Mouse (Mus musculus) midbrain, embryonic 13.5 days (tissue): ENCODE data around the gene Gm28047. TPM values are rescaled to one million over a fixed set of nuclear protein-coding genes. Genes with fewer than 3 reads are reported as not detected.

Experiments used
- ATAC-seq: fragments of 200-750 bp; cut with Nextera tagmentation; 2 replicates; pipeline ENCODE4 v1.8.0; 2017; ENCODE audit warnings: mild to moderate bottlenecking, moderate TSS enrichment, moderate library complexity
- H3K27ac ChIP-seq: fragments of 300-500 bp; sonication (generic); 2 replicates; pipeline ENCODE4 v1.5.1; 2015; ENCODE audit warnings: inconsistent platforms, mild to moderate bottlenecking, moderate library complexity
- H3K27me3 ChIP-seq: fragments of 300-500 bp; sonication (generic); 2 replicates; pipeline ENCODE4 v1.6.1; 2015; ENCODE audit warnings: mild to moderate bottlenecking, inconsistent platforms
- H3K36me3 ChIP-seq: fragments of 300-500 bp; sonication (generic); 2 replicates; pipeline ENCODE4 v1.6.1; 2015; ENCODE audit warnings: mild to moderate bottlenecking, inconsistent platforms
- H3K4me1 ChIP-seq: fragments of 300-500 bp; sonication (generic); replicated peaks from 2 replicates; pipeline ENCODE4 v1.6.1; 2015; ENCODE audit warnings: inconsistent platforms
- H3K4me2 ChIP-seq: fragments of 300-500 bp; sonication (generic); replicated peaks from 2 replicates; pipeline ENCODE4 v1.6.1; 2015; ENCODE audit warnings: moderate library complexity, mild to moderate bottlenecking, inconsistent platforms
- H3K4me3 ChIP-seq: fragments of 300-500 bp; sonication (generic); replicated peaks from 2 replicates; pipeline ENCODE4 v1.5.1; 2015; ENCODE audit warnings: mild to moderate bottlenecking, inconsistent platforms
- H3K9ac ChIP-seq: fragments of 300-500 bp; sonication (generic); replicated peaks from 2 replicates; pipeline ENCODE4 v1.6.1; 2015; ENCODE audit warnings: mild to moderate bottlenecking, inconsistent platforms
- H3K9me3 ChIP-seq: fragments of 300-500 bp; sonication (generic); 2 replicates; pipeline ENCODE4 v1.6.1; 2016; ENCODE audit warnings: mild to moderate bottlenecking, inconsistent platforms
- WGBS: fragments of 180-500 bp; shearing (Covaris S2); methylation state at CpG from one replicate; pipeline ENCODE4 v1.1.7; 2015; 5-methylcytosine and 5-hydroxymethylcytosine counted together
- polyA plus RNA-seq: library from polyadenylated mRNA; unstranded; fragments of >200 nt; fragmentation: Nextera tagmentation; extraction: Ambion mirVana; gene quantifications from 2 replicates; pipeline ENCODE4 v1.2.1, GENCODE M21; 2015

Gm28047 gene
- polyA plus RNA-seq, 1 experiment from 2014 or later = not detected

- no peak overlapping the region for H3K4me2 ChIP-seq
- no peak overlapping the region for H3K4me3 ChIP-seq
- no peak overlapping the region for H3K27ac ChIP-seq
- no peaks in the 10 kb centered on the region for H3K36me3 ChIP-seq
- no peaks in the 10 kb centered on the region for H3K27me3 ChIP-seq
- ATAC-seq = no peak
- no peak overlapping the region for H3K9ac ChIP-seq
- WGBS = 67% methylated on average over 1 of the region's 1 CpGs
- H3K9me3 ChIP-seq = no peaks in the 10 kb centered on the region
- H3K4me1 ChIP-seq = peaks cover 5% of the 10 kb centered on the region; the same call in 1 of the 2 replicates
These were observed 47.9 kb downstream of the Gm28047 start for GRCm38 (mm10) chr15:102576972-102577371.

GRCm38 (mm10) chr15:102572081-102572480 lies 52.8 kb downstream of the Gm28047 start:
- Histone ChIP-seq H3K36me3 (no peaks in the 10 kb centered on the region), H3K27ac (no peak overlapping the region), H3K9ac (no peak overlapping the region), H3K4me3 (no peak overlapping the region), H3K27me3 (no peaks in the 10 kb centered on the region), H3K4me2 (no peak overlapping the region), H3K4me1 (peaks cover 3% of the 10 kb centered on the region; the same call in 1 of the 2 replicates), H3K9me3 (no peaks in the 10 kb centered on the region)
- 89% methylated on average over 3 of the region's 3 CpGs for WGBS
- no peak for ATAC-seq

GRCm38 (mm10) chr15:102567849-102568248 lies 57.0 kb downstream of the Gm28047 start:
- Histone ChIP-seq H3K27ac (no peak overlapping the region), H3K36me3 (no peaks in the 10 kb centered on the region), H3K4me1 (no peaks in the 10 kb centered on the region), H3K27me3 (no peaks in the 10 kb centered on the region), H3K4me2 (no peak overlapping the region), H3K9ac (no peak overlapping the region), H3K4me3 (no peak overlapping the region), H3K9me3 (no peaks in the 10 kb centered on the region)
- 96% methylated on average over 2 of the region's 2 CpGs for WGBS
- no peak for ATAC-seq

- Histone ChIP-seq H3K4me1 (no peaks in the 10 kb centered on the region), H3K27me3 (no peaks in the 10 kb centered on the region), H3K4me2 (no peak overlapping the region), H3K36me3 (peaks cover 10% of the 10 kb centered on the region; the same call in 1 of the 2 replicates), H3K4me3 (no peak overlapping the region), H3K9me3 (no peaks in the 10 kb centered on the region), H3K9ac (no peak overlapping the region), H3K27ac (no peak overlapping the region)
- ATAC-seq = no peak
- WGBS = 79% methylated on average over 5 of the region's 5 CpGs
These were observed 61.2 kb downstream of the Gm28047 start for GRCm38 (mm10) chr15:102563681-102564080.

GRCm38 (mm10) chr15:102563061-102563460 lies 61.8 kb downstream of the Gm28047 start:
- WGBS = 87% methylated on average over 3 of the region's 3 CpGs
- no peak overlapping the region for H3K27ac ChIP-seq

GRCm38 (mm10) chr15:102562491-102562890 lies 62.4 kb downstream of the Gm28047 start:
- H3K36me3 ChIP-seq = peaks cover 10% of the 10 kb centered on the region; the same call in 1 of the 2 replicates

More at GRCm38 (mm10) chr15:102563061-102563460, 61.8 kb downstream of the Gm28047 start:
- H3K9ac ChIP-seq = no peak overlapping the region
- H3K4me2 ChIP-seq = no peak overlapping the region
- H3K4me1 ChIP-seq = no peaks in the 10 kb centered on the region
- H3K9me3 ChIP-seq = no peaks in the 10 kb centered on the region
- no peaks in the 10 kb centered on the region for H3K27me3 ChIP-seq
- ATAC-seq = no peak
- no peak overlapping the region for H3K4me3 ChIP-seq
- peaks cover 10% of the 10 kb centered on the region; the same call in 1 of the 2 replicates for H3K36me3 ChIP-seq

GRCm38 (mm10) chr15:102557580-102557979 lies 67.3 kb downstream of the Gm28047 start:
- no peaks in the 10 kb centered on the region for H3K4me1 ChIP-seq
- H3K36me3 ChIP-seq = peaks cover 31% of the 10 kb centered on the region
- H3K4me3 ChIP-seq = no peak overlapping the region
- no peak overlapping the region for H3K4me2 ChIP-seq
- no peaks in the 10 kb centered on the region for H3K27me3 ChIP-seq
- no peak overlapping the region for H3K9ac ChIP-seq
- H3K9me3 ChIP-seq = no peaks in the 10 kb centered on the region
- no peak overlapping the region for H3K27ac ChIP-seq
- ATAC-seq = no peak

More at GRCm38 (mm10) chr15:102562491-102562890, 62.4 kb downstream of the Gm28047 start:
- no peaks in the 10 kb centered on the region for H3K27me3 ChIP-seq
- H3K9ac ChIP-seq = no peak overlapping the region
- ATAC-seq = no peak
- no peak overlapping the region for H3K4me2 ChIP-seq
- WGBS = 84% methylated on average over 1 of the region's 1 CpGs
- H3K4me3 ChIP-seq = no peak overlapping the region
- no peak overlapping the region for H3K27ac ChIP-seq
- no peaks in the 10 kb centered on the region for H3K4me1 ChIP-seq
- H3K9me3 ChIP-seq = no peaks in the 10 kb centered on the region

- H3K27me3 ChIP-seq = no peaks in the 10 kb centered on the region
- peaks cover 41% of the 10 kb centered on the region for H3K36me3 ChIP-seq
- no peaks in the 10 kb centered on the region for H3K4me1 ChIP-seq
- H3K27ac ChIP-seq = no peak overlapping the region
- 94% methylated on average over 1 of the region's 1 CpGs for WGBS
- H3K4me3 ChIP-seq = no peak overlapping the region
- ATAC-seq = no peak
- H3K4me2 ChIP-seq = no peak overlapping the region
- H3K9me3 ChIP-seq = no peaks in the 10 kb centered on the region
- H3K9ac ChIP-seq = no peak overlapping the region
These were observed 69.3 kb downstream of the Gm28047 start for GRCm38 (mm10) chr15:102555581-102555980.

- no peaks in the 10 kb centered on the region for H3K4me1 ChIP-seq
These were observed 72.3 kb downstream of the Gm28047 start for GRCm38 (mm10) chr15:102552599-102552998.

GRCm38 (mm10) chr15:102547478-102547877 lies 77.4 kb downstream of the Gm28047 start:
- WGBS = 83% methylated on average over 3 of the region's 3 CpGs
- H3K36me3 ChIP-seq = peaks cover 46% of the 10 kb centered on the region
- H3K27ac ChIP-seq = no peak overlapping the region
- no peak overlapping the region for H3K4me2 ChIP-seq
- H3K9me3 ChIP-seq = no peaks in the 10 kb centered on the region
- no peaks in the 10 kb centered on the region for H3K4me1 ChIP-seq
- no peak overlapping the region for H3K9ac ChIP-seq
- no peak overlapping the region for H3K4me3 ChIP-seq
- no peaks in the 10 kb centered on the region for H3K27me3 ChIP-seq
- ATAC-seq = no peak

More at GRCm38 (mm10) chr15:102552599-102552998, 72.3 kb downstream of the Gm28047 start:
- Histone ChIP-seq H3K4me3 (no peak overlapping the region), H3K4me2 (no peak overlapping the region), H3K9me3 (no peaks in the 10 kb centered on the region), H3K27ac (no peak overlapping the region), H3K9ac (no peak overlapping the region), H3K36me3 (peaks cover 40% of the 10 kb centered on the region), H3K27me3 (no peaks in the 10 kb centered on the region)
- WGBS = 94% methylated on average over 5 of the region's 5 CpGs
- no peak for ATAC-seq

GRCm38 (mm10) chr15:102546677-102547427 lies 78.0 kb downstream of the Gm28047 start:
- Histone ChIP-seq H3K9me3 (no peaks in the 10 kb centered on the region), H3K27ac (no peak overlapping the region), H3K9ac (no peak overlapping the region), H3K4me2 (no peak overlapping the region), H3K36me3 (peaks cover 47% of the 10 kb centered on the region), H3K27me3 (no peaks in the 10 kb centered on the region), H3K4me1 (no peaks in the 10 kb centered on the region), H3K4me3 (no peak overlapping the region)
- WGBS = 85% methylated on average over 3 of the region's 3 CpGs
- ATAC-seq = no peak

GRCm38 (mm10) chr15:102546246-102546645 lies 78.6 kb downstream of the Gm28047 start:
- peaks cover 47% of the 10 kb centered on the region for H3K36me3 ChIP-seq

More at GRCm38 (mm10) chr15:102546246-102546645, 78.6 kb downstream of the Gm28047 start:
- H3K27me3 ChIP-seq = no peaks in the 10 kb centered on the region
- no peaks in the 10 kb centered on the region for H3K4me1 ChIP-seq
- no peak for ATAC-seq
- H3K4me2 ChIP-seq = no peak overlapping the region
- H3K9ac ChIP-seq = no peak overlapping the region
- H3K4me3 ChIP-seq = no peak overlapping the region
- 87% methylated on average over 3 of the region's 3 CpGs for WGBS
- no peaks in the 10 kb centered on the region for H3K9me3 ChIP-seq
- H3K27ac ChIP-seq = 0 out of 2 replicates have a peak overlapping the region, but pooled peaks have one; percentile 16
